Mouse (Mus musculus) liver, adult 2 months (tissue): ENCODE measurements at regions not wholly inside any gene's neighbourhood (a gene's known extent, or its start where the extent isn't known, plus 50 kb on each side); places are given as distances from the start of the nearest gene placed in this dataset.

Source experiments
- CTCF ChIP-seq: fragments of 200-500 bp; IDR thresholded peaks from 2 replicates; pipeline ENCODE4 v1.5.1; 2011; ENCODE audit warnings: low read depth, low read length, control low read depth
- POLR2A ChIP-seq: fragments of 200-500 bp; IDR thresholded peaks from 2 replicates; pipeline ENCODE4 v1.6.1; 2011; ENCODE audit warnings: low read length, control low read depth; ENCODE audit not compliant: insufficient read depth; ENCODE audit errors: extremely low read depth

DNA sequence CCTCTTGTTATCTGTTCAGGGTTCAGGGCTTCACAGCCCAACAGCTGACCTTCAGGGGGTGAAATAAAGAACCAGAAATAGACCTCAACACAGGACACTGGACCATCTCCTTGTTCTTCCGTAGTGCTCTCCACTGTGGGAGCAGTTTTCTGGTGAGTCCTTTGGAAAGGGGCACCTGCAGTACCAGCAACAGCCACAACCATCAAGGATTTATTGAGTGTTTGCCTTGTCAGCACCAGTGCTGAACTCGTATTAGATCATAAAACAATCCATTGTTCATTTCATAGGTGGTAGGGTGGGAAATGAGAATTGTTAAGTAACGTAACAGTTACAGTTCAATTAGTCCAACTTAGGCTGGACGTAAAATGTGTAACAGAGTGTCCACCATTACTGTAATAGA lies 63.9 kb upstream of the Dusp10 start:
- TF ChIP-seq CTCF (no peak), POLR2A (no peak)
